ENCODE assay signal across 19 mouse cellular contexts in the genomic region with DNA sequence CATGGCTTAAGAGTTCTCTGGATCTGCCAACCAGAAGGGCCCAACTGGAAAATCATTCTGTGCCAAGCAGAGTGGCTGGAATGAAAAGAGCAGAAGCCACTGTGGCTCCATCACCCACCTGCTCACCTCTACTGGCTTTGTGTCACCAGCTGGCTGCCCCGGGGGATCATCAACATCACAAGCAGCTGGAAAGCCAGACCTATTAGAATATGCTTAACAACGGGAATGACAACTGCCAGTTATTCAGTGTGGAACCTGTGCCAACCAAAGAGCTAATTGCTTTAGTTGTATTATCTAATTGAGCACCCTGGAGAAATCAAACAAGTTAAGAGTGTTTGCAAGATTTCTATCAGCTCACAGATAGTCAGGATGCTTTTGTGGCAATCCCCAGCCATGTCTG.
"Had no signal": no experiment of that assay in that cellular context is flagged by ENCODE, and none has a peak within 500 bp of the region (broad histone marks: within the 10 kb centered on the region; RNA-seq: fewer than 3 reads in every experiment).

No protein-coding gene starts in this region.

- H3K27ac ChIP-seq: kidney, embryonic 15.5 days; limb, embryonic 12.5 days; limb, embryonic 15.5 days; liver, embryonic 15.5 days; lung, embryonic 15.5 days; macrophage; midbrain, embryonic 12.5 days; stomach, embryonic 15.5 days had no signal

- H3K4me3 ChIP-seq: kidney, embryonic 15.5 days; limb, embryonic 12.5 days; limb, embryonic 15.5 days; liver, embryonic 15.5 days; lung, embryonic 15.5 days; midbrain, embryonic 12.5 days; stomach, embryonic 15.5 days had no signal

- H3K4me2 ChIP-seq: kidney, embryonic 15.5 days; limb, embryonic 12.5 days; limb, embryonic 15.5 days; liver, embryonic 11.5 days; liver, embryonic 15.5 days; lung, embryonic 15.5 days; midbrain, embryonic 12.5 days; stomach, embryonic 15.5 days had no signal

- H3K36me3 ChIP-seq: kidney, embryonic 15.5 days; limb, embryonic 12.5 days; limb, embryonic 15.5 days; liver, embryonic 15.5 days; lung, embryonic 15.5 days; midbrain, embryonic 12.5 days; stomach, embryonic 15.5 days had no signal

- H3K9me3 ChIP-seq: kidney, embryonic 15.5 days; limb, embryonic 12.5 days; limb, embryonic 15.5 days; liver, embryonic 15.5 days; lung, embryonic 15.5 days; midbrain, embryonic 12.5 days; stomach, embryonic 15.5 days had no signal

- DNase-seq: kidney, adult 11 months; kidney, adult 8-10 months; kidney, postnatal 14 days; kidney, postnatal 4 days; left cerebral cortex, postnatal 4 days; lung, adult 18-20 months; lung, postnatal 14 days; right cerebral cortex, postnatal 25 days; spleen, adult 18-20 months; thymus, postnatal 25 days had no signal

- H3K27me3 ChIP-seq: kidney, embryonic 15.5 days; limb, embryonic 12.5 days; limb, embryonic 15.5 days; liver, embryonic 15.5 days; lung, embryonic 15.5 days; stomach, embryonic 15.5 days had no signal

- H3K9ac ChIP-seq: kidney, embryonic 15.5 days; limb, embryonic 12.5 days; limb, embryonic 15.5 days; liver, embryonic 15.5 days; lung, embryonic 15.5 days; midbrain, embryonic 12.5 days; stomach, embryonic 15.5 days had no signal

- H3K4me1 ChIP-seq: kidney, embryonic 15.5 days; limb, embryonic 12.5 days; liver, embryonic 15.5 days; lung, embryonic 15.5 days; stomach, embryonic 15.5 days had no signal
